Mouse (Mus musculus): ENCODE measurements around the gene Spsb4.

Gene Spsb4

DNA sequence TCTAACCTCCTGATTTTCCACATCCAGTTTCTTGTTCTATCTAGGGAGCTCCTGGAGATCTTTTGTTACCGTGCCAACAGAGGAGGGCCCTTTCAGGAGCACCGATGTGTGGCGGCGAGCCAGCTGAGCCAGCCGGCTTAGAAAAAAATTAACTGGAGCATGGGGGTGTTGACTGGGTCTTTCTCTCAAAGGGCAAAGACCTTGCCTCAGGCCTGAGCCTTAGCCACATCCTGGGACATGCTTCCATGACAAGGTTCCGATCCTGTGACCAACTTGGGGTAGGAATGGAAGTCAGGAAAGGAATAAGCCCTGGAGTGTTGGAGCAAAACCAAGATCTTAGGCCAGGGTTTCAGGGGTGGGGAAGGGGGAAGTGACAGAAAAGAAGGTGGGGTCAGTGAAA is 2.9 kb downstream of the Spsb4 start:
- no peak for DNase-seq (ENCODE audit: low read depth)

- no peak for DNase-seq (ENCODE audit: low read depth)
Measured at GRCm38 (mm10) chr9:97013698-97014097, 4.9 kb downstream of the Spsb4 start.

DNA sequence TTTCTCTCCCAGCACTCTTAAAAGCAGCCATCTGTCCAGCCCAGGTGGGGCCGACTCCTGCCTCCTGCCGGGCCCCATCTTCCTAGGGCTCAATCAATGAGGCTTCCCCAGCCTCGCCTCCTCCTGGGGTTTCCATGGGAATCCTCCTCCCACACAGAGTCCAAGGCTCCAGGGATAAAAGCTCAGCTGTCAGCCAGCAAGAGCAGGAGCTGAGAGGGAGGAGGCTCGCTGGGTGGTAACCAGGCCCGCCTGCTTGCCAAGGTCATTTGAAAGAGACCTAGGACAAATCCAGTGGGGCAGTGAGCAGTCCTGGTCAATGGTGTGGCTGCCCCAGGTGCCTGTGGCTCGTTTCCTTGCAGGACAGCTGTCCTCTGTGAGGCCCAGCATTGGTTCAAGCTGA is 5.5 kb downstream of the Spsb4 start:
- no peak for DNase-seq (ENCODE audit: low read depth)

DNA sequence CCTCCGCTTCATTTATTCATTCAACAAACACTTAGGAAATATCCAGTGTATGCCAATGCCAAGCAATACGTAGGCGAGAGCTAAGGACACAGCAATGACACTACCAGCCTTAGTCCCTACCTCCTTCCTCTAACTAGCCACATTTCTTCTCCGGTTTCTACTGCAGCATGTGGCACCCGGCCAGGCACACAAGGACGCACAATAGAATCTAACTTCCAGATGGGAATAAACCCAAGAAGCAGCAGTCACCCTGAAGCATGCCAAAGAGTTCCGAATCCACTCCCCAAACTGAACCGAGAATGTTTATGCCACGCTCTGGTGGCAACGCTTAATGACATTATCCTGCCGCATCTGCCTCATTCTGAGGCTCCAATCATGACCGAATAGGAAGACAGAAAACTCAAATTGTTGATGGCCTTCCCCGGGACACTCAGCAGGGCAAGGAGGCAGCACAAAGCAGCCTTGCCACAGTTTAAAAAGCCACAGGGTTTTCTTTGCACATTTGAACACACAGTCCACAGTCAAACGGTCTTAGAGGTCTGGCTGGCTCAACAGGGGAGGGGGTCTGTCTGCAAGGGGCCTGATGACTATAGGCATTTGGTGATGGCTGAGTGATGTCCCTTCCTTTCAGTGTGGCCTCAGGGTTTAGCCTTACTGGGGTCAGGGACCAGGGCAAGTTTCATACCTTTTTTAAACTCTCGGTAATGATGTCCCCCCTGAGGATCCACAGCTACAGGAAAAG is 7.0 kb downstream of the Spsb4 start:
- no peak for DNase-seq (ENCODE audit: low read depth)

DNA sequence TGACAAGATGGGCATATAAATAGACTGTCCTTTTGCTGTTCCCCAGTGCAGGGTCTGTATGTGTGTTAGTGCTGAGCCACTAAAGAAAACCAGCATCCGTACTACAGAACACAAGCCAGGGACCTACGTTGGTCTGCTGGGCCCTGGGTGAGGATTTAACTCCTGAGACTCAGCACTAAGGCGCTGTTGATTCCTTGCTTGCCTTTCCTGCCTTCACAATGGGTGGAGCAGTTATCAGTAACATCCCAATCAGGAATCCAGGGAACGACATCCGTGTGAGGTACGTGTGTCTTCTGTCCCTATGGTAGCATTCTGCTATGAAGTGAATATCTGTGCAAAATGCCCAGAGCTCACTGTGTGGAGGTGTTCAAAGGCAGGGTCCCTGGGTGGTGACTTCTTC is 8.2 kb downstream of the Spsb4 start:
- no peak for DNase-seq (ENCODE audit: low read depth)

DNA sequence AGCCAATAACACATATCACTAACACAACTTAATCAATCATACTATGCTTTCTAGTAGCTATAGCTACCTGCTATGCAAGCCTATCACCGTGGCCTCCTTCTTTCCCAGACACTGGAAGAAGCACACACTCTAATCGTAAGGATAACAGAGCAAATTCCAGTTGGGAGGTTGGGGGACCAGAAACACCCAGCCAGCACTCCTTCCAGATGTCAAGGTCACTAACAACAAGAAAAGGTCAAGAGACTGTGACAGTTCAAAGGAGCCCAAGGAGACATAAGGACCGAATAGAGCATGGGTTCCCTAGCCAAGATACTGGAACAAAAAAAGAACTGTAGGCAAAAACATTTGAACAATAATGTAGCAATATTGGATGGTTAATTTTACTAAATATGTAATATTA is 13.9 kb downstream of the Spsb4 start:
- no peak for DNase-seq (ENCODE audit: low read depth)

DNA sequence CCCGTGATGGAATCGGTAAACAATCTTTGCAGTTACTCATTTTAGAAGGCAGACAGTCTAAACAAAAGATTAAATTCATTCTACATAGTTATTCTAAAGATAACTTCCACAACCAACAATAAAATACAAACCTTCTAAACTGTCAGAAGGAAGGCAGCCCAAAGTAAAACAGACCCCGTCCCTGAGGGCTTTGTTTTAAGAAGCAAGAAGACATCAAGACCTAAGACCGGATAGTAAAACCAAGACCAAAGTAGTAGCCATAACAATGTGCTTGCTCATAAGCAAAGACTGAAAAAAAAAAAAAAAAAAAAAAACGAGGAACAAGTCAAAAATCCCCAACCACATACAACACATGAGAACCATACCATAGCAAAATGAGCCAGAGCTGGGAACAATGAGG is 15.5 kb downstream of the Spsb4 start:
- DNase-seq (ENCODE audit: low read depth), result no peak

GRCm38 (mm10) chr9:97002654-97003053 is 16.0 kb downstream of the Spsb4 start:
- DNase-seq (ENCODE audit: low read depth), result no peak

- no peak for DNase-seq (ENCODE audit: low read depth)
Measured at GRCm38 (mm10) chr9:97002025-97002424, 16.6 kb downstream of the Spsb4 start.

DNA sequence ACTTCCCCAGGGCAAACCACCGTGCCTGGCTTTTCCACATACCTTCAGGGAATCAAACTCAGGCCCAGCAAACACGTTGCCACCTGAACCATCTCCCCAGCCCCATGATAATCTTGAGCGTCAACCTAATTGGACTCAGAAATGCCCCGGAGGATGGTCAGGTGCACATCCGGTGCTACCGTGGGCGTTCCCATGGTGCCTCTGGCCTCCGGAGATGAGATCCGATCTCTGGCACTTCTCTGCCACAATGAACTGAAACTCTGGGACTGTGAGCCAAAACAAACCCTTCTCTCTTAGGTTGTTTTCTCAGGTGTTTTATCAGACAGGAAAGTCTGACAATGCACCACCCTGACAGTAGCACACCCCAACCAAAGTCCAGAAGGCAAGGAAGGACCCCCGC is 17.2 kb downstream of the Spsb4 start:
- no peak for DNase-seq (ENCODE audit: low read depth)

DNA sequence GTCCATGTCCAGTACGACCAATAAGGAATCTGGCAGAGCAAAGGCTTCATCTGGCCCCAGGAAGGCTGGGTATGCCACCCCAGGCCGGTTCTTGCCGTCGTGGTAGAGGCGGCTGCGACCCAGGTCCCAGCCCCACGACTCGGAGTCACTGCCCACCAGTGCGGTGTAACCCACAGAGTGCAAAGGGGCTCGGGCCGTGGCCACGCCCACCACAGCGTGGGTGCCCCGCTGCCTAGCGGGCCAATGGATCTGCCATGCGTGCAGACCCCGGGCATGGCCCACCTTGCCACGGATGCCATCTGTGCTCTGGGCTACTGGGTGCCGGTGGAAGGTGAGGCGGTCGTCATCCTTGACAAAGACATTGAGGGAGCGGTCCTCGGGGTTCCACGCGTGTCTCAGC is 22.9 kb downstream of the Spsb4 start:
- DNase-seq (ENCODE audit: low read depth), result no peak

DNA sequence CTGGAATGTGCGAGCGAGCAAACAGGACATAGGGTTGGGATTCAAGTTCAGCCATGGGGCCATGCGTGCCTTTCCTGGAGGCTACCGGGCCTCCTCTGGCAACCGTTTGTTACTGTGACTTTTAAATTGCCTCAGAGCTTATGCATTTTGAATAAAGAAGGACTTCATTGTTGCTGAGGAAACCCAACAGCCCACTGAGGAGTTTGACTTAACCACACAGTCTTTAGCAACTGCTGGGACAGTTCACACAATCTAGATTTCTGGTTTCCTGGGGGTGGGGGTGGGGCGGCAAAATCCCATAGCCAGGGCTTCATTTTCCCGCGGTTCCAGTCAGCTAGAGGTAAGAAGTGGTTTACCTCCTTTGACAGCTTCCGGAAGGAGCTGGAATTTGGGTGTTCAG is 23.9 kb downstream of the Spsb4 start:
- DNase-seq (ENCODE audit: low read depth), result no peak

DNA sequence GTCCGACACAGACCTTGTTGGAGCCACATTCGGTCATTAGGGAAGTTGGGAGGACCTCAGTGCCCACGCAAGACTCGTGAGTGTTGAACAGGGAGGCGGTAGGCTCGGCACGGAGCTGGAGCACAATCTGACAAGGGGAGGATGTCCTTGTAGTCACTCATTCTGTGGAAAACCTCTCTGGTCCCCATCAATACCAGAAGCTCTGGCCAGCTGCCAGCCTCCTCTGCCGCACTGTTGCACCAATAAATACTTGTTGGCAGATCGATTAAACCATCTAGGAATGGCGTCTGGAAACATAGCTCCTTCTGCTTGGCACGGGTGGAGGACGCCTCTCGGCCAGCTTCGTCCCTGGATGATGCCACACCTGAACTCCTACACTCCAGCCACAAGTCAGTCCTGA is 27.5 kb downstream of the Spsb4 start:
- no peak for DNase-seq (ENCODE audit: low read depth)

- DNase-seq (ENCODE audit: low read depth), result no peak
Measured at GRCm38 (mm10) chr9:96989389-96989990, 29.2 kb downstream of the Spsb4 start.

GRCm38 (mm10) chr9:96986797-96987473 is 31.7 kb downstream of the Spsb4 start:
- DNase-seq (ENCODE audit: low read depth), result no peak

DNA sequence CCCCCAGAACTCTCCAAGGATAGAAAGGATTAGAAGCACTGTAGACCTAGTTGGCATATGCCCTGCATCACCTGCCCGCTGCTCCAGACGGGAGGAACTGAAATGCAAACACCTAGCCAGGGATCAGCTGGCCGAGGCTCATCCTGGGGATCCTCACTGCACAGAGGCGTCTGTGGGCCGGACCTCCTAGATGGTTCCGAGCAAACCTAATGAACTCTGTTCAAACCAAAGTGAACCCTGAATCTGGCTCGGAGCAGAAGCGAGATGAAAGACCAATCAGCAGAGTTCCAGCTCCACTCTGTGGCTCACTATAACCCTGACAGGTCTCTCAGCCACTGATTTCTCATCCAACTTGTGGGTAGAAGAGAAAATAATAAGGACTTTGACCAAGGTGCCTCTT is 34.6 kb downstream of the Spsb4 start:
- DNase-seq (ENCODE audit: low read depth), result no peak

DNA sequence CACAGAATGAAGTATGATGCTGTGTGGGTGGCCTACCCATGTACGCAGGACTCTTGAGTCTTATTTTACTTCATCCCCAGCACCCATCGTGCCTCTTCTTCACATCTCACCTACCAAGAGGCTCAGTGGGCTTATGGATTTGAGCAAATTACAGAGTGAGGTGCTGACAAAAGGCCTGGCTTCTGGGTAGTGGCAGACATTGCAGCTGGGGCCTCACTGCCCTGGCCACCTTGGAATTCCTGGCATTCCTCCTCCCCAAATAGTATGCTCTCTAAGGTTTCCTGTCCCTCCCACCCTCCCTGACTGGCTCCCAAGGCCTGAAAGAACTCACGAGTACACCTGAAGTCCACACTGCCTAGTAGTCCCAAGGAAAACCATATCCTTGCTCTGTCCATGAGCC is 35.7 kb downstream of the Spsb4 start:
- DNase-seq (ENCODE audit: low read depth), result no peak

- no peak for DNase-seq (ENCODE audit: low read depth)
Measured at GRCm38 (mm10) chr9:96982351-96982750, 36.3 kb downstream of the Spsb4 start.

DNA sequence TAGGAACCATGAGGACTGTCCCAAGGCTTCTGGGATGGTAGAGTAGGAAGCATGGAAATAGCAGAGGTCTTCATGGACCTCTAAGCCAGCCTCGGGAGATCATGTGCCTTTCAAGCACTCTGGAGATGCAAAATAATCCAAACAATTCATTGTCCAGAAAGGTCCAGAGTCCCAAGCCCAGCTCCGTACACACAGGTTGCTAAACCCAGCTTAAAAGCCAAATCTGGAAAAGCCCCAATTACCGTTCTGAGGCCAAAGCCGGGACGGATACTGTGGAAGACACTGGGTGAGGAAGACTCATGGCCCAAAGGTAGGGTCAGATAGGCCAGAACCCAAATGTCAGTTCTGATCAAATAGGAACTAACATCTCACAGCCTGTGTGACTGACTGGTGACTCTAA is 36.8 kb downstream of the Spsb4 start:
- DNase-seq (ENCODE audit: low read depth), result no peak

DNA sequence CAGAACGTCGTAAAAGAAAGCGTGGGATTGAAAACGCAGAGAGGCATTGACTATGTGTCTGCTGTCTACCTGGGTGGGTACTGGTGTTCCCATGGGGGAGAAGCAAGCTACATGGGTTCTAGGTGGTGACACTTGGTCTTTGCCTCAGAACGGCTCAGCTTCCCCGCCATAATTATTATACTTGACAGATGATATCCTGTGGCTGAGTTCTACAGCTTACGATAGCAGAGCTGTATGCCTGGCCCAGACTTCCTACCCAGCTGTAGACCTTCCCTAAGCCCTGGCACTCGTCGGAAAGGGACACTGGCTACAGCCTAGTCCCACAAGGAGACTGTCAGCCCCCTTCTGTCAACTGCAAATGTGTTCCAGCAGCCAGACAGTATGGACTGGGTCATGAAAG is 37.5 kb downstream of the Spsb4 start:
- DNase-seq (ENCODE audit: low read depth), result no peak

DNA sequence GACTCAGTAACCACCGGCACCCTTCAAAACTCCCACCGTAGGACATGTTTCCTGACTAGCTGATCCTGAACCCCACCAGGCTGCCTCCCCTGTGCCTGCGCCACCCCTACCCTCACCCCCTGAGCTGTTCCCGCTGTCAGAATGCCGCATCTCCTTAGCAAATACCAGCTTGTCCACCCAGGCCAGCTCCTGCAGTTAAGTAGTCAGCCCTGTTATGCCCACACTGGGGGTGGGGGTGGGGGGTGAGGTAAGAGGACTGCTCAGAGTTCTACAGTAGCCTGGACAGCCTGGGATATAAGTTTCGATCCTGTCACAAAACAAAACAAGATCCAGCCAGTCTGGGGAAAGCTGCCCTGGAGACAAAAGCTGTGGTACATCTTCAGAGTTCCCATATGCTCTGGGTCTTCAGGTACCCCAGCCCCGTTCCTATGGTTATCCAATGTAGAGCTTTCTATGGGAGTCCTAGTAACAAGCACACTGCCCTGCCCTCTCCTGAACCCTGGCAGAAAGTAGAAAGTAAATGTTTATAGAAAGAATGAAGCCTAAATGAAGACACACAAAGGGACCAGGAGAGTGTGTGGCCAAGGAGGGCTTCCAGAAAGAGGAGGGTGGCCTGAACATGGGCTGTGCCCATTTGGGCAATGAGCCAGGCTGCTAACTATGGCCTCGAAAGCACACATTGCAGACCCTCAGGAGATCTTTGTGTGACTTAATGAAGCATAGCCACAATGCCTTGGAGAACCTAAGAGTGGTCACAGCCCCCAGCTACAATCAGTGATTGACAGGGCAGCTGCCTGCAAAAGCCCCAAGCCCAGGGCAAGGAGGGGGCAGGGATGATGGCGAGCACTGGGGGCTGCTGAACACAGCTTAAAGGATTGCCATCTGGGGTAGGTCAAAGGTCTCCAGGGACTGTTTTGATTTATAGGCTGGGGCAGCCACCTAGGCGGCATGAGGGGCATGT is 38.3 kb downstream of the Spsb4 start:
- no peak for DNase-seq (ENCODE audit: low read depth)

DNA sequence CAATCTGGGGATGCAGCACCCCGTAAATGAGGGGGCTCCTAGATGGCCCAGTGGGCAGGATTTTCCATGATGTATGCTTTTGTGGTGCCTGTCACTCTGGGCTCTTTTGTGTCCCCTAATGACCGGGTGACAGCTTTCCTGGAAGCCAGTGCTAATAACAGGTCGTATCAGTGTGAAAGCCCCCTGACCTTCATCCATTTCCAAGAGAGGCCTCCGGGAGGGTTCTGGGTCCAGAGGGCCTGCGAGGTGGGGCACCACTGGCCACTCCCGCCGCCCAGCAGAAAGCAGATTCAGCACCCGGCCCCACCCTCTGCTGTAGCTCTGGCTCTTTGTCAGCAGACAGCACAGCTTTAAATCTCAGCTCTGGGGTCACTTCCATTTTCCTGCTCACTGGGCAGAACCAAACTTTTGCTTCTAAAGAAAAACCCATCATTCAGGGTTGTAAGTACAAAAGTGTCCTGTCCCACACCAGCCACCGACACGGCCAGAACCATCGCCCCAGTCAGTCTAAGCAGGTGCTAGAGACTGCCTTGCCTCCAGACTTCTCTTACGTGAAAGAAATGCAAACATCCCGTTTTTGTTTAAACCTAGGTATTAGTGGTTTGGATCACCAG is 39.1 kb downstream of the Spsb4 start:
- no peak for DNase-seq (ENCODE audit: low read depth)

Data from NIH3T3 (cell line).